8 mouse cellular contexts compared by ENCODE assay signal in the genomic region with DNA sequence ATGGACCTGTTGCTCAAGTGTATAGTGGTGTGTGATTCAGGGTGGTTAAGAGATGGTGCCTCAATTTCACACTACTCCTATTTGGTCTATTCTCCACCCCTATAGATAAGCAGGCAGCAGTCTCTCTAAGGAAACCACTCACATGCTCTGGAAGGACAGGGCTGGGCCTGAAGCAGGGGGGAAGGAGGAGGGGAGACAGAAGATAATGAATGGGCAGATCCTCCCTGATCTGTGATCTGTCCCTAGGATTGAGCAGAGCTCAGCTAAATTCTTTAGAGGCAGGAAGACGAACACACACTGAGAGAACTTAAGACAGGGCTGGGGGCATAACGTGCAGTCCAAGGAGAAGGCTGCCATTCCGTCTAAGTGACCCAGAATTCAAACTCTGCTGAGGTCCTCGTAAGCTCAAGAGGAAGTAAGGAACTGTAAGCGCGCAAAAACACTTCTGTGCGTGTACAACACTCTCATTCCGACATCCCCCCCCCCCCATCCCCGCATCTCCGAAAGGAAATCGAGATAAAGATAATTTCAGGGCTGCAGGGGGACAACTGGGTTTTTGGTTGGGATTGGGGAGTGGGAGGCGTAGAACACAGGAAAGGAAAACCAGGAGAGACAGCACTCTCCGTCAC. TPM values are rescaled to one million over a fixed set of nuclear protein-coding genes. Genes with fewer than 3 reads are reported as not detected.
DNase-seq lines count a peak whose midpoint lies in the region; ATAC-seq lines count a peak whose summit lies in the region.

No protein-coding gene starts in this region.

- DNase-seq in neural tube, embryonic 11.5 days (ENCODE audit: low spot score), result no peak
- no peak for DNase-seq in neural tube, embryonic 10.5 days (ENCODE audit: extremely low spot score, low spot score)
- DNase-seq in embryonic facial prominence, embryonic 11.5 days (ENCODE audit: low spot score), result no peak
- no peak for DNase-seq in embryo, embryonic 9.5 days (ENCODE audit: extremely low spot score)
- no peak for DNase-seq in cerebellum, adult 9-11 months
- no peak for DNase-seq in right cerebral cortex, postnatal 25 days

- 6% methylated on average over 13 of the region's 13 CpGs for WGBS in neural tube, embryonic 11.5 days
- WGBS in embryonic facial prominence, embryonic 11.5 days, result 3% methylated on average over 13 of the region's 13 CpGs
- under 1% methylated on average over 13 of the region's 13 CpGs for WGBS in intestine, embryonic 16.5 days
- WGBS in midbrain, embryonic 15.5 days, result 3% methylated on average over 13 of the region's 13 CpGs

- H3K27me3 ChIP-seq in neural tube, embryonic 11.5 days (ENCODE audit: control insufficient read depth, insufficient read depth, low read length), result no peaks in the 10 kb centered on the region
- no peaks in the 10 kb centered on the region for H3K27me3 ChIP-seq in embryonic facial prominence, embryonic 11.5 days (ENCODE audit: control insufficient read depth, insufficient read depth, low read length)
- H3K27me3 ChIP-seq in intestine, embryonic 16.5 days (replicated peaks; ENCODE audit: control insufficient read depth, insufficient read depth, low read length), result no peaks in the 10 kb centered on the region
- no peaks in the 10 kb centered on the region for H3K27me3 ChIP-seq in midbrain, embryonic 15.5 days (replicated peaks)

- peak overlapping the region; percentile 96 for H3K4me3 ChIP-seq in neural tube, embryonic 11.5 days (ENCODE audit: low read depth, low read length)
- peak overlapping the region; percentile 89 for H3K4me3 ChIP-seq in embryonic facial prominence, embryonic 11.5 days (ENCODE audit: low read depth, low read length)
- H3K4me3 ChIP-seq in intestine, embryonic 16.5 days (ENCODE audit: low read length), result peak overlapping the region; percentile 75
- peak overlapping the region; percentile 99 for H3K4me3 ChIP-seq in midbrain, embryonic 15.5 days

- H3K4me1 ChIP-seq in neural tube, embryonic 11.5 days (ENCODE audit: control insufficient read depth, insufficient read depth, low read length), result peaks cover 11% of the 10 kb centered on the region
- H3K4me1 ChIP-seq in embryonic facial prominence, embryonic 11.5 days (ENCODE audit: control insufficient read depth, insufficient read depth, low read length), result no peaks in the 10 kb centered on the region
- H3K4me1 ChIP-seq in intestine, embryonic 16.5 days (ENCODE audit: control insufficient read depth, insufficient read depth, low read length), result peaks cover 19% of the 10 kb centered on the region
- peaks cover 25% of the 10 kb centered on the region for H3K4me1 ChIP-seq in midbrain, embryonic 15.5 days

- H3K36me3 ChIP-seq in neural tube, embryonic 11.5 days (ENCODE audit: control insufficient read depth, insufficient read depth, low read length), result no peaks in the 10 kb centered on the region
- no peaks in the 10 kb centered on the region for H3K36me3 ChIP-seq in embryonic facial prominence, embryonic 11.5 days (replicated peaks; ENCODE audit: control insufficient read depth, insufficient read depth, low read depth, low read length)
- H3K36me3 ChIP-seq in intestine, embryonic 16.5 days (ENCODE audit: control insufficient read depth, insufficient read depth, low read length), result no peaks in the 10 kb centered on the region
- H3K36me3 ChIP-seq in midbrain, embryonic 15.5 days (replicated peaks), result peaks cover 7% of the 10 kb centered on the region; the same call in 1 of the 2 replicates

- peak overlapping the region; percentile 91 for H3K9ac ChIP-seq in neural tube, embryonic 11.5 days (ENCODE audit: low read length)
- H3K9ac ChIP-seq in embryonic facial prominence, embryonic 11.5 days (replicated peaks; ENCODE audit: low read length), result peak overlapping the region; percentile 84
- peak overlapping the region; percentile 92 for H3K9ac ChIP-seq in intestine, embryonic 16.5 days (ENCODE audit: low read depth, low read length)
- H3K9ac ChIP-seq in midbrain, embryonic 15.5 days, result peak overlapping the region; percentile 94

- peak overlapping the region; percentile 83 for H3K4me2 ChIP-seq in neural tube, embryonic 11.5 days (ENCODE audit: low read depth)
- H3K4me2 ChIP-seq in embryonic facial prominence, embryonic 11.5 days (ENCODE audit: low read depth, low read length), result peak overlapping the region; percentile 76
- peak overlapping the region; percentile 64 for H3K4me2 ChIP-seq in intestine, embryonic 16.5 days (ENCODE audit: low read depth, low read length)
- peak overlapping the region; percentile 92 for H3K4me2 ChIP-seq in midbrain, embryonic 15.5 days

- no peak overlapping the region for H3K27ac ChIP-seq in neural tube, embryonic 11.5 days (ENCODE audit: low read depth, low read length)
- no peak overlapping the region for H3K27ac ChIP-seq in embryonic facial prominence, embryonic 11.5 days (replicated peaks; ENCODE audit: low read depth, low read length)
- H3K27ac ChIP-seq in intestine, embryonic 16.5 days (ENCODE audit: low read length), result peak overlapping the region; percentile 66
- H3K27ac ChIP-seq in midbrain, embryonic 15.5 days, result 0 out of 2 replicates have a peak overlapping the region, but pooled peaks have one; percentile 63

- no peak for ATAC-seq in neural tube, embryonic 11.5 days (ENCODE audit: insufficient read depth, low FRiP score, low TSS enrichment)
- no peak for ATAC-seq in embryonic facial prominence, embryonic 11.5 days (replicated peaks; ENCODE audit: insufficient number of reproducible peaks, low FRiP score, low TSS enrichment, low read depth)
- ATAC-seq in intestine, embryonic 16.5 days, result peak; percentile 10; the same call in 1 of the 2 replicates
- ATAC-seq in midbrain, embryonic 15.5 days (replicated peaks), result no peak

- no peaks in the 10 kb centered on the region for H3K9me3 ChIP-seq in neural tube, embryonic 11.5 days (ENCODE audit: control insufficient read depth, low read length)
- H3K9me3 ChIP-seq in embryonic facial prominence, embryonic 11.5 days (replicated peaks; ENCODE audit: control insufficient read depth, low read length), result no peaks in the 10 kb centered on the region
- no peaks in the 10 kb centered on the region for H3K9me3 ChIP-seq in intestine, embryonic 16.5 days (ENCODE audit: control insufficient read depth, low read length)
- H3K9me3 ChIP-seq in midbrain, embryonic 15.5 days, result no peaks in the 10 kb centered on the region

RNA-seq across cellular contexts. Expression of gene Rab5c, which starts 0.8 kb away (rescaled TPM):
- polyA plus RNA-seq in neural tube, embryonic 11.5 days (2014; fragmentation: Nextera tagmentation; extraction: Ambion mirVana), result 58.8 and 63.3 TPM in 2 replicates
- polyA plus RNA-seq in embryonic facial prominence, embryonic 11.5 days (2014; fragmentation: Nextera tagmentation; extraction: Ambion mirVana), result 76.6 and 86.1 TPM in 2 replicates
- 41.1 and 41.6 TPM in 2 replicates for polyA plus RNA-seq in intestine, embryonic 16.5 days (2015; fragmentation: Nextera tagmentation; extraction: Ambion mirVana)
- 39.3 and 40.9 TPM in 2 replicates for polyA plus RNA-seq in midbrain, embryonic 15.5 days (2015; fragmentation: Nextera tagmentation; extraction: Ambion mirVana)

RNA-seq across cellular contexts. Expression of gene Kcnh4, which starts 22.5 kb away (rescaled TPM):
- 2.2 and 2.4 TPM in 2 replicates for polyA plus RNA-seq in neural tube, embryonic 11.5 days (2014; fragmentation: Nextera tagmentation; extraction: Ambion mirVana)
- polyA plus RNA-seq in embryonic facial prominence, embryonic 11.5 days (2014; fragmentation: Nextera tagmentation; extraction: Ambion mirVana), result 0.50 and 0.56 TPM in 2 replicates
- polyA plus RNA-seq in intestine, embryonic 16.5 days (2015; fragmentation: Nextera tagmentation; extraction: Ambion mirVana), result 0.12 and 0.15 TPM in 2 replicates
- 10.9 and 13.6 TPM in 2 replicates for polyA plus RNA-seq in midbrain, embryonic 15.5 days (2015; fragmentation: Nextera tagmentation; extraction: Ambion mirVana)

RNA-seq across cellular contexts. Expression of gene Hspb9, which starts 23.6 kb away (rescaled TPM):
- polyA plus RNA-seq in neural tube, embryonic 11.5 days (2014; fragmentation: Nextera tagmentation; extraction: Ambion mirVana), result not detected in 2 replicates
- not detected in 2 replicates for polyA plus RNA-seq in embryonic facial prominence, embryonic 11.5 days (2014; fragmentation: Nextera tagmentation; extraction: Ambion mirVana)
- polyA plus RNA-seq in intestine, embryonic 16.5 days (2015; fragmentation: Nextera tagmentation; extraction: Ambion mirVana), result 0.29 TPM in 1 of 2 replicates, not detected in the other
- not detected in 2 replicates for polyA plus RNA-seq in midbrain, embryonic 15.5 days (2015; fragmentation: Nextera tagmentation; extraction: Ambion mirVana)

RNA-seq across cellular contexts. Expression of gene Kat2a, which starts 25.0 kb away (rescaled TPM):
- polyA plus RNA-seq in neural tube, embryonic 11.5 days (2014; fragmentation: Nextera tagmentation; extraction: Ambion mirVana), result 61.3 and 66.4 TPM in 2 replicates
- 49.9 and 55.9 TPM in 2 replicates for polyA plus RNA-seq in embryonic facial prominence, embryonic 11.5 days (2014; fragmentation: Nextera tagmentation; extraction: Ambion mirVana)
- polyA plus RNA-seq in intestine, embryonic 16.5 days (2015; fragmentation: Nextera tagmentation; extraction: Ambion mirVana), result 38.7 and 40.7 TPM in 2 replicates
- 67.2 and 70.2 TPM in 2 replicates for polyA plus RNA-seq in midbrain, embryonic 15.5 days (2015; fragmentation: Nextera tagmentation; extraction: Ambion mirVana)

RNA-seq across cellular contexts. Expression of gene Hcrt, which starts 25.5 kb away (rescaled TPM):
- not detected in 2 replicates for polyA plus RNA-seq in neural tube, embryonic 11.5 days (2014; fragmentation: Nextera tagmentation; extraction: Ambion mirVana)
- not detected in 2 replicates for polyA plus RNA-seq in embryonic facial prominence, embryonic 11.5 days (2014; fragmentation: Nextera tagmentation; extraction: Ambion mirVana)
- not detected in 2 replicates for polyA plus RNA-seq in intestine, embryonic 16.5 days (2015; fragmentation: Nextera tagmentation; extraction: Ambion mirVana)
- polyA plus RNA-seq in midbrain, embryonic 15.5 days (2015; fragmentation: Nextera tagmentation; extraction: Ambion mirVana), result 2.3 and 3.3 TPM in 2 replicates

Comparison
In these comparisons a context has a peak if more than half of its experiments do, and no peak if none do; other contexts are left out.
1. H3K27ac ChIP-seq: peak in intestine, embryonic 16.5 days (single experiment) and midbrain, embryonic 15.5 days (single experiment); none in neural tube, embryonic 11.5 days (single experiment) and embryonic facial prominence, embryonic 11.5 days (single experiment).
2. Peak in every context shown above with its lines, with median percentiles within 50 percentile points of each other: H3K4me2 ChIP-seq, H3K4me3 ChIP-seq and H3K9ac ChIP-seq.